Mouse (Mus musculus) layer of hippocampus, adult 2 months (tissue): ENCODE data around the gene Pnliprp2. TPM values are rescaled to one million over a fixed set of nuclear protein-coding genes. Genes with fewer than 3 reads are reported as not detected.

ENCODE experiments used
- DNase-seq, 2 experiments: peaks; one replicate each; pipeline ENCODE4 v3.0.0; 2022; ENCODE audit warnings: low spot score in 2 of 2
- H3K27ac ChIP-seq: fragments of 200-600 bp; 2 replicates; pipeline ENCODE4 v1.8.1; 2022
- H3K4me3 ChIP-seq: fragments of 200-600 bp; 2 replicates; pipeline ENCODE4 v1.8.1; 2022; ENCODE audit warnings: mild to moderate bottlenecking
- CTCF ChIP-seq: fragments of 200-600 bp; conservative IDR thresholded peaks from 2 replicates; pipeline ENCODE4 v1.8.1; 2022; ENCODE audit warnings: antibody characterized with exemption, mild to moderate bottlenecking, moderate library complexity
- total RNA-seq, 2 experiments: library from RNA; stranded (reverse); gene quantifications; 2 replicates each; pipeline ENCODE4 v1.2.3; 2021

Pnliprp2 gene
- total RNA-seq, 2 experiments from 2014 or later: 0.22 TPM; not detected in 1

DNA sequence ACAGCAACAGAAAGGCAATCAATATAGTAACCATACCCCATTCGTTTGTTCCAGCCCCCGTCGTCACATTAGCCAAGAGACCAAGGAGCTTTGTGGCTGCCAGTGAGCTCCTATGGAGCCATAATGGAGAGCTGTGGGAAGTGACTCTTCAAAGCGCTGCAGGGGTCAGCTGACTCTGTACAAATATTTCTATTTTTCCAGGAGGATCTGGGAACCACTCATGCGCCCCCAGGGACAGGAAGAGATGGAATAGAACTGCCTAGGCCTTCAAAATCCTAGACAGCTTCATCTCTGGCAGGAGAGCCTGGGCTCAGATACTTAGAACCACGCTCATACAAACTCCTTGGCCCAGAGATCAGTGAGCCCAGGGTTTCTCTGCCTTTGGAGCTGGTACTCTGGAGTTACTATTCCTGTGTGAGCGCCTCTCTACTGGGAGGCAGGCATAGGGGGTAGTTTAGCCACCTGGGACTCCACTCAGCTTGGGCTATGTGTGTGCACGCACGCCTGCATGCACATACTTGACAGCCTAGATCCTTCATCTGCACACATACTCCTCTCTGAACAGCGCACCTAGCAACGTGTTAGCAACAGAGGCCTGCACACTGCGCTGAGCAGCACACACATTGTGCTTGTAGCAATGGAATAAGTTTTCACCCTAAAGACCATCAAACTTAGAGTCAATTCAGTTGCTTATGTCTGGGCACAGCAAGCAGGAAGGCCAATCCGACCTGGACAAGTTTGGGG is 55.8 kb downstream of the Pnliprp2 start:
- no peak for DNase-seq
- Histone ChIP-seq H3K4me3 (no peak overlapping the region), H3K27ac (peak overlapping the region; percentile 77)
- no peak for TF ChIP-seq CTCF

DNA sequence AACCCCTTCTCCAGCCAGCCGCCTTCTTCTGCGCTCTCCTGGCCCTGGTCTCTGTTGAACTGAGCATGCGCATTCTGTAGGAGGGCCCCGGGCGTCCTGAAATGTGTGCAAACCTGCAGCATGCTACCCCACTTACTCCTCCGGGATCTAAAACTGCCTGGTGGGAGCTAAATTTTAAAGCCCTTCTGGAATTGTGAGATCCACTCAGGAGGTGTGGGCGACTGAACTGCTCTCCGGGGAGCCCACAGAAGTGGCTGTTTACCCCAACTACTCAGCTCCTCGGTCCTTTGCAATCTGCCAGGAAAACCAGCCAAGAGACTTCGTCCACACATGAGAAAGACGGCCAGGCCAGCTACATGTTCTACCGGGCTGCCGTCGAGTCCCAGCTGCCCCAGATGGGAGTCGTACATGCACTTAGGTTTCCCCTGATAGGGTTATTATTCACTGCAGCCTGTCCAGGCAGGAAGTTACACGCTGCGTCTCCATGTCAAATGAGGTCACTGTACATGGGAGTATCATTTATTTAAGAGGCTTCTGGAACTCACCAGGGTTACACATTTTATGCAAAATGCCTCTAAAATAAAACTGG is 57.0 kb downstream of the Pnliprp2 start:
- DNase-seq: peak; percentile 67 to 78
- Histone ChIP-seq H3K4me3 (no peak overlapping the region), H3K27ac (peak overlapping the region; percentile 77)
- no peak for TF ChIP-seq CTCF

DNA sequence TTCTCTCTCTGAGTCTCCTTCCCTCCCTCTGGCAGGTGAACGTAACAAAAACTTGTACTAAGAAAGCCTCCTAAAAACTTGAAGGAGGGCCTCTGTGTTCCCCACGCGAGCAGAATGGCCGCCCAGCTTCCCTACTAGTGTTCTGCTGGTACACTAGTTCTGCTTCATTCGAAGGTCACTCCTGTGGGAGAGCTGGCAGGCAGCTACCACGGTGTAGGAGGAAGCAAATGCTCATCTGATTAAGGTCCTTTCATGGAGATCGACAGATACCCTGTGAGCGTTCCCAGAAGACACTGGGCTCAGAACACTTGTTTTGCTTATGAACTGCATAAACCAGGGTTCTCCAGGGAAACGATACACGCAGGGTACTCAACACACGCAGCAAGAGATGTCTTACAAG is 57.9 kb downstream of the Pnliprp2 start:
- H3K27ac ChIP-seq: peak overlapping the region; percentile 77
- H3K4me3 ChIP-seq: no peak overlapping the region
- no peak for TF ChIP-seq CTCF
- DNase-seq: no peak

DNA sequence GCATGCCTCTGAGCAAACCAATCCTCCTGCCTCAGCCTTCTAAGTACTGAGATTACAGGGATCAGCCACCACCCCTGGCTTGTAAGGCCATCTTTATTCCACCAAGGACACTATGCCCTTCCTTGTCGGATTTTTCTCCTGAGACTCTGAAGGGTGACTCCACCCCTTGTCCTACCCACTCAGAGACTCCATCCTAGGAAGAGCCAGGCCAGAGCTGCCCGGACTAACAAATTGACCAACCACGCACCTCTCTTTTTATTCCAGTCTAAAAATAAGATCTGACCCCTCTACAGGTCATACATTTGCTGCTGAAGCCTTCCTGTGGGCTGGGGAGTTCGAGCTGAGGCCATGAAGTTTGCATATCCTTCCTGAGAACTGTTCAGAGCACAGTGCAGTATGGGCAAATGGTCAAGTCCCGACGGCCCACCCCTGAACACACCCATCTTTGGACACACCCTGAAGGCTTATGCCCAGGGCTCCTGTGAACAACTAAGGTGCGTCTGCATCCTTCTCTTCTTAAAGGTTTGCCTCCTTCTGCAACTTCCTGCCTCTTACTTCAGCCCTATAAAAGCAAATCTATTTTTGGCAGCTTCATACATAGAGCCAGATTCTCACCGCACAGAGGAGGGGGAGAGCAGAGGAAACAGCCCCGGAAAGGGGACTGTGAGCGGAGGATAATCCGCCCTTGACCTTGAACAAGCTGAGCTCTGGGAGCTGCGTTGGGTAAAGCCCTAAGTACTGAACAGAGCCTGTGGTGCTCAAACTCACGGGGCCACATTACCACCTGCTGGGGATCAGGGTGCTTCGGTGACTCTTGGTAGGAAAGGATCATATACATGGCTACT is 59.3 kb downstream of the Pnliprp2 start:
- no peak for TF ChIP-seq CTCF
- Histone ChIP-seq H3K4me3 (no peak overlapping the region), H3K27ac (peak overlapping the region; percentile 77)
- no peak for DNase-seq

DNA sequence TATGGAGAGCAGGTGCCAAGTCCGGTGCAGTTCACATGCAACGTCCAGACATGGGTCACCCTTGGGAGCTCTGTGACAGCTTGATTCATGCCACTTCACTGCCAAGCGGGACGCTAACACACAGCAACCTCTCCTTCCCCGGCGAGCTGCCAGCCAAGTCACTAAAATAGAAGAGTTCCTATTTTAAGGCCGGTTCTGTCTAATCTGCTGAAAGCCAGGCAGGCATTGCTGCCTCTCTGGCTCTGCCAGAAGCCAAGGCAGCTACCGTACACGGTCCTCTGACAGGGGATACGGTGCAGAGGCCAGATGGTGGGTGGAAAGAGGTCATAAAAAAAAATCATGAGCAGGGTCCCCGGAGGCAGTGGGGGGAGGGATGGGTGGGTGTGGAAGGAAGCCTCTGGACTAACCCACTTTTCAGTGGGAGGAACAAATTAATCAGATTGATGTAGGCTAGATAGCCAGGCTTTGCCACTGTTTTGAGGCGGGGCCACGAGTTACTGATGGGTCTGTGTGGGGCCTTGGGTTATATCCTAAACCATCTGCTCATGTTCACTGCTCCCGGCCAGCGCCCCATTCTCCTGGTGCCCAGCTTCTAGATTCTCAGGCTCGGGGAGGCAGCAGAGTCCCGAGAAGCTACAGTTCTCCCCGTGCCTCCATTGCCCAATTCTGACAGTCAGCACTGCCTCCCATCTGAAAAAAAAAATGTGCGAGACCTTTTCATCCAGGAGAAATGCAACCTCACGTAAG is 63.1 kb downstream of the Pnliprp2 start:
- peak overlapping the region; percentile 82 for H3K27ac ChIP-seq
- H3K4me3 ChIP-seq: no peak overlapping the region
- peak; percentile 62 to 73 for DNase-seq
- no peak for TF ChIP-seq CTCF

DNA sequence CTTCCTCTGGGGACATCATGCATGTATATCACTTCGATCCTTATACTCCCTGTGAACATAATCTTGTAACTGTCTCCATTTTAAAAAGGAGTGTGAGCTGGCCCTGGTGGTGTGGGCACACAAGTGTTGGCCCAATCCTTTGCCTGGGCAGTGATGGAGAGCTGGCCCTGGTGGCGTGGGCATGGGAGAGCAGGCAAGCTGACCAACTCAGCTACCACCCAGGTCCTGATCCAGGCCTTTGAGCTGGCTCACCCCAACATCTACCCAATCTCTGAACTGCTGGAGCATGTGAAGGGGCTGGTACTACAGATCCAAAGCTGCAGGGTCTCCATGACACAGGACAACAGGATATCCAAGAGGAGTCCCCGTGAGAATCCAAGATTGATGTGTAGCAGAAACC is 63.8 kb downstream of the Pnliprp2 start:
- no peak for TF ChIP-seq CTCF
- DNase-seq: no peak
- Histone ChIP-seq H3K27ac (peak overlapping the region; percentile 82), H3K4me3 (no peak overlapping the region)

DNA sequence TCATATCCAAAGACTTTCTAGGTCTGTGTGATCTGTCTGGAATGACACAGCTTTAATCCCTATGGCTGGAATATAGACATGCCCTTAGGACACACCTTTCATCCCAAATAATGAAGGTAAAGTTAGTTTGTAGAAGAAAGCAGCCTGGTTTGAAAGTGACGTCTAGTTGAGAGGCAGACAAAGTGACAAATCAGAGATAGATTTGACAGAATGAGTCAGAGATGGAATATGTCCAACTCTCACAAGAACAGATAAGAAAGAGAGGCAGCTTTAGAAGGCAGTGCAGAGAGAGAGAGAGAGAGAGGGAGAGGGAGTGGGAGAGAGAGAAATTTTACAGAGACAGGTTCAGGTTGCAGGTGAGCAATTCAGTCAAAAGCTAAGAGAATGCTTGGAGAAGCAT is 64.8 kb downstream of the Pnliprp2 start:
- H3K27ac ChIP-seq: peak overlapping the region; percentile 23; the same call in 1 of the 2 replicates
- no peak for DNase-seq
- no peak overlapping the region for H3K4me3 ChIP-seq
- TF ChIP-seq CTCF: no peak

Other genes starting within 250 kb of the Pnliprp2 start
- not detected for gene Ccdc172, start 247.7 kb upstream of the Pnliprp2 start, total RNA-seq
- under 1 TPM; 0.39 to 0.84 TPM for gene Pnlip, start 107.2 kb upstream of the Pnliprp2 start, total RNA-seq
- gene Pnliprp1, start 30.8 kb upstream of the Pnliprp2 start, total RNA-seq: not detected
- under 1 TPM in 1 of 2 experiments, not detected in 1; 0.37 TPM for gene 1700019N19Rik, start 34.7 kb downstream of the Pnliprp2 start, total RNA-seq
- gene Eno4, start 183.7 kb downstream of the Pnliprp2 start, total RNA-seq: 1 to 10 TPM; 1.5 to 1.9 TPM
- gene Hspa12a, start 183.9 kb downstream of the Pnliprp2 start, total RNA-seq: 100 to 1,000 TPM; 239 to 246 TPM